Mouse (Mus musculus) liver, adult 2 months (tissue): ENCODE measurements at regions not wholly inside any gene's neighbourhood (a gene's known extent, or its start where the extent isn't known, plus 50 kb on each side); places are given as distances from the start of the nearest gene placed in this dataset.

Experiments used
- CTCF ChIP-seq: fragments of 200-500 bp; IDR thresholded peaks from 2 replicates; pipeline ENCODE4 v1.5.1; 2011; ENCODE audit warnings: low read depth, low read length, control low read depth
- POLR2A ChIP-seq: fragments of 200-500 bp; IDR thresholded peaks from 2 replicates; pipeline ENCODE4 v1.6.1; 2011; ENCODE audit warnings: low read length, control low read depth; ENCODE audit not compliant: insufficient read depth; ENCODE audit errors: extremely low read depth

GRCm38 (mm10) chr12:77546165-77546564 lies 308.2 kb downstream of the Fut8 start:
- no peak for TF ChIP-seq CTCF
- TF ChIP-seq POLR2A = no peak
